Mouse (Mus musculus) adrenal gland, adult 18-20 months (tissue): Measurements from ENCODE around the gene Slc15a3. TPM values are rescaled to one million over a fixed set of nuclear protein-coding genes. Genes with fewer than 3 reads are reported as not detected.

Experiments
- DNase-seq, 2 experiments: peaks; one replicate each; pipeline ENCODE4 v3.0.0; 2021 to 2022; ENCODE audit warnings: low spot score in 2 of 2
- total RNA-seq, 2 experiments: library from RNA; stranded (reverse); gene quantifications; 1 replicate in 1 of 2; 2 replicates in 1 of 2; pipeline ENCODE4 v1.2.3; 2021

Slc15a3 gene
- total RNA-seq, 2 experiments from 2014 or later = 3.1 to 6.5 TPM

DNA sequence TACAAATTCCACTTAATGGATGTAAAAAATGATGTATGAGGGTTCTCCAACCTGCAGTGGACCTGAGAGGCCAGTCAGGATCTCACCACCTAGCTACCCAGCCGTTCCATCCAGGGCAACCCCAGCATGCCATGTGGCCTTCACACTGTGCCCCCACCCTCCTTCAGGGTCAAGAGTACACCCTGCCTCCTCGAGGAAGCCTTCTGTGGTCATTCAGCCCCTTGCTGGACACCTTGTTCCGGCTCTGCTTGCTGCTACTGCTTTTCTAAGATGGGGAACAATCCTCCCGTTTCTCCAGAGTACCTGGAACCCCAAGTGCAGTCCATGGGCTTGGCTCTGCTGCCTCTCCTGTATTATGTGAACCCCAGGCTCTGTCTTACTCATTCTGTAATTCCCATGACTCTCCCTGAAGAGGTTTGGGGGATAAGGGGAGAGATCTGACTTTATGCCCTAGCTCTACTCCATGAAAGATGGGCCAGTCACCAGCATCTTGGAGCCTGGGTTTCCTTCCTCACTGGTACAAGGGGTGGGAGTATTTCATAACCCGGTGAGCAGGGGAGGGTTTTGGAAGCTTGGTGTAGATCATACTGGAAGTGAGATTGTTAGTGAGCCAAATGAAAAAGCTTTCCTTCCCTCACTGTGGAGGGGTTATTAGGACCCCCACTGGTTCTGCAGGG, 28.6 kb downstream of the Slc15a3 start:
- DNase-seq = no peak

DNA sequence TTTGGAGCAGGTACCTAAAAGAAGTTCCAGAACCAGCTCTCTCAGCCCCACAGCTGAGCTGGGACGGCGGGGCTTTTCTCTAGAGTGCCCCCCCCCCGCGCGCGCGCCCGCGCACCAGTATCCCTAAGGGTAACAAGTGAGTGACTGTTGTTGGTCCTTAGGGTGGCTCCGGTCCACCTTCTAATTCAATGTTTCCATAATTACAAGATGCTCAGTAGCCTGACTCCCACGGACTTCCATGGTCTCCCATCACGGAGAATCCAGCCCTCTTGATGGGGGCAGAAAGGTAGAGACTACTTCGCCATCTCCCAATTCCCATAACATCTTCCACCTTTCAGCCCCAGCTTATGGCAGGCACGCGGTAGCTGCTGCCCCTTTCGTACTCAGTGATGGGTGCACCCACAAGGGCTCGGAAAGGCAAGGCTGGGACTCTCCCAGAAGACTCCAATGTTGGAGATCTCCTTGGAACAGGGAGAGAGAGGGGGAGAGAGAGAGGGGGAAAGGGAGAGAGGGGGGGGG, 29.2 kb downstream of the Slc15a3 start:
- DNase-seq = no peak

- DNase-seq = peak; percentile 71 to 75
These were observed 29.8 kb downstream of the Slc15a3 start for GRCm38 (mm10) chr19:10869241-10869885.

- DNase-seq = no peak
These were observed 30.5 kb downstream of the Slc15a3 start, which contains the start of gene Tmem132a for GRCm38 (mm10) chr19:10869886-10870527. Gene Tmem132a, minus strand, starts transcription at chr19:10869940.

DNA sequence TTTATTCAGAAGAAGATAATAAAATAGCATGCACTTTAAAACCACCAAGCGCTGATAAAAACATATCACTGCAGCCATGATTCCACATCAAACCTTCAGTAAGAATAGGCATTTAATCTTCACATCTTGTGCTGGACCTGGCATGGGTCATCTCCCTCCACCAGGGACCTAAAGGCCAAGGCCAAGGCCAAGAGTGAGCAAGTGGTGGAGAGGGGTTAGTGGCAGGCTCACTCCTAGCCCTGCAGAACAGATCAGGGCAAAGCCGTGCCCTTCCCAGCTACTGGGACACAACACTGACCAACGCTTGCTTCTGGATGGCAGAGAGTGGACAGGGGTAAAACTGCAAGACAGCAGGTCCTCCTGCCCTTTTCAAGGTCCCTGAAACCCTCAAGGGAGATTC, 31.1 kb downstream of the Slc15a3 start:
- peak in 1 of 2 experiments; percentile 35 for DNase-seq

DNA sequence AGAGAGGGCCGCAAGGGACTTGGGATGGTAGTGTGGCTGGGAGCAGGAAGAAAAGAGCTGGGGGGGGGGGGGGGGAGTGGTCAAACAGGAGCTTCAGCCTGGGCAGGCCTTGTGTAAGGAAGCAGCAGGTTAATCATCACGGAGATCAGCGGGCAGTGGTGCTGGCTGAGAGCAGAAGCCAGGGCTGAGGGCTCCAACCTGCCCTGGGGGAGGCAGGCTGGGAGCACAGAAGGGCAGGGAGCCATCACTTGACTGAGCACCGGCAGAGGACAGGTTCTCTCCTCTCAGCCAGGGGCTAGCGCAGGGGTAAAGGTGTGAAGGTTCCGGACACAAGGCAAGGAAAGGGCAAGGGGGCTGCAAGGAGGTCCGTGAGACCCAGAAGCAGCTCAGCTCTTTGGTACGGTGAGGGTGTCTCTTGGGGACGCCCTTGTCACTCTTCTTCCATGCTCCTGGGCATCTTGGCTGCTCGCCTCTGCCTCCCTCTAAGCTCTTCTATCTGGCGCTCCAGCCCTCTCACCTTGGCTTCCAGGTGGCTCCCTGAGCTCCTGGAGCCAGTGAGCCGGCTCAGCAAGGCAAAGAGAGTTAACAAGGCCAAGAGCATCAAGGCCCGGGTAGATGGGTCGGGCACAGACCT, 31.9 kb downstream of the Slc15a3 start:
- no peak for DNase-seq

GRCm38 (mm10) chr19:10878201-10878837, 38.8 kb downstream of the Slc15a3 start:
- DNase-seq = no peak

DNA sequence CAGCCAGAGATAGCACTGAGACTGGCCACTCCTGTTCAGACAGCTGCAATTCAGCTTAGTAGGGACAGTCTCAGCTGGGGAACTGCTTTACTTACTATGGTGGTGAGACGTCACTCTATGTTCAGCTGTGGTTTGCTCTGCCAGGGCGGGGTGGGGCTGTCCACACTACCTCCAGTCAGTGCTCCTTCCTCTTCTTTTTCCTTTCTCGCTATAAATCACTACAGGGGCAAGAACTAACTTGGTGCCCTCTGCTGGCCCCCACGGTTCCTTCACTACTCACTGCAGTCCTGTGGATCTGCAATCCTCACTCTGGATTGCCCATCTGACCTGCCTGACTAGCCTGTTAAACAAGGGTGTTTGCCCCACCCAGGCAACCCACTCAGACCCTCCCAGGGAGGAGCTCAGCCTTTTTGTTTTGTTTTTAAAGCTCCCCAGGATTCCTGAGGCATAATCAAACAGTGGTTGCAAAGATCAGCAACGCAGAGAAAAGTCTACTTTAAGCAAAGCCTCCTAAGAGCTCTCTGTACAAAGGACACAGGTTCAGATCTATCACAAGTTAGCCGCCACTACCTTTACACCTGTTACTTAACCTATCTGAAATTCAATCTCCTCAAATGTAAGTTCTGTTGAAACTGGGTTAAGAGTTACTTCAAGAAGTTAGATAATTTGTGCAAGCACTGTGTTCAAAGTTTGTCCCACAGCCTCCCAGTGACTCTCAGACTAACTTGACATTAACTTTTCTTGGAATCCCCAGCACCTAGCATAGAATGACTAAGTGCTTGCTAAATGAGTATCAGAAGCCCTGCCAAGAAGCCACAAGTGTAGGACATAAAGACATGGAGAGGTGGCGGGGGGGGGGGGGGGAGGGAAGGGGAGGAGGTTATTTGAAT, 40.8 kb downstream of the Slc15a3 start:
- no peak for DNase-seq

- peak in 1 of 2 experiments; percentile 31 for DNase-seq
These were observed 41.5 kb downstream of the Slc15a3 start for GRCm38 (mm10) chr19:10880975-10881425.

GRCm38 (mm10) chr19:10881426-10882154, 42.1 kb downstream of the Slc15a3 start, which contains the start of gene Tmem109:
Gene Tmem109, minus strand, starts transcription at chr19:10882001.
- peak; percentile 86 to 88 for DNase-seq

DNA sequence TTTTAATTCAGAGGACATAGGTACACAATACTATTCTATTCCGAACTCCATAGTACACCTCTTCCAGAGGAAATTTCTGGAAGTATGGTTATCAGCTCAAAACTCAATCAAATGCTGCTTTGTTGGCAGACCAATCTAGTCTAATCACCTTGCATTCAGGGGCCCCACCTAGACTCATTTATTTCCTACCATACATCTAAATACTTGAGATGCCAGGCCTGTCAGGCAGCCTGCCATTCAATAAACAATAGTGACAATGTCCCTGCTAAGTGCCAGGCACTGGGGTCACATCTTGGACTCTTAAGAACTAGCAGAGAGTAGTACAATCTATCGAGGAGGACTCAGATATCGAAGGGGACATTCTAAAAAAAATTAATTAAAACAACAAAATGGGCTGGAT, 52.7 kb downstream of the Slc15a3 start:
- DNase-seq = no peak

DNA sequence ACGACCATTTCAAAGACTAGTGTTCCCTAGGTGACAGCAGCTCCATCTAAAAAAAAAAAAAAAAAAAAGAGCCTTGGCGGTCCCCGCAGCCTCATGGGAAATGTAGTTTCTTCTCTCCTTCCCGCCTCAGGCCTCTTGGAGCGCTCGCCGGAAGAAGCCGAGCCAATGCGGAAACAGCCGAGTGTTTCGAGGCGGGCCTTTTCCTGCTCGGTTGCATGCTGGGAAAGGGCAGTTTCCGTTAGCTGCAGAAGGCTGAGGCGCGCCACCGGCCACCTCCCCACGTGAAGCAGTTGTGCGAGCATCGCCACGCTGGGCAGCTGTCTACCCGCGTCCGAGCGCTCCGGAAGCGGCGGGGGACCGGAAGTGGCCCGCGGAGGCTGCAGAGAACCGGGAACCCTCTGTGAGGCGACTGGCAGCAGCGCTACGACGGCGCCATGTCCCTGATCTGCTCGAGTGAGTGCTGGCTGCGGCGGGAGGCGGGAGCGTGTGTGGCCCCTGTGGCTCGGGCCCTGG, 55.5 kb downstream of the Slc15a3 start, which contains the start of gene Prpf19:
Prpf19 (plus strand) TSS at position 216 of the 513 bp plus-strand sequence.
- DNase-seq = peak; percentile 92

- DNase-seq = peak in 1 of 2 experiments; percentile 36
These were observed 56.2 kb downstream of the Slc15a3 start for GRCm38 (mm10) chr19:10895708-10896107.

GRCm38 (mm10) chr19:10896849-10897248, 57.3 kb downstream of the Slc15a3 start:
- no peak for DNase-seq

- DNase-seq = no peak
These were observed 58.0 kb downstream of the Slc15a3 start for GRCm38 (mm10) chr19:10897491-10897890.

- no peak for DNase-seq
These were observed 60.8 kb downstream of the Slc15a3 start for GRCm38 (mm10) chr19:10900315-10900714.

GRCm38 (mm10) chr19:10901046-10901445, 61.5 kb downstream of the Slc15a3 start:
- DNase-seq = no peak

GRCm38 (mm10) chr19:10904512-10904911, 65.0 kb downstream of the Slc15a3 start:
- no peak for DNase-seq
